Mouse (Mus musculus) heart, postnatal 4 days (tissue): ENCODE measurements at regions not wholly inside any gene's neighbourhood (a gene's known extent, or its start where the extent isn't known, plus 50 kb on each side); places are given as distances from the start of the nearest gene placed in this dataset.

Source experiments
- DNase-seq: peaks from one replicate; pipeline ENCODE4 v3.0.0; 2021

- DNase-seq, result no peak
Measured at GRCm38 (mm10) chr4:137216908-137217497, 60.3 kb upstream of the Wnt4 start.

GRCm38 (mm10) chr4:137214573-137214972 lies 62.7 kb upstream of the Wnt4 start:
- DNase-seq, result peak; percentile 21

GRCm38 (mm10) chr4:137212846-137213245 lies 64.4 kb upstream of the Wnt4 start:
- DNase-seq, result no peak

GRCm38 (mm10) chr4:137212106-137212505 lies 65.2 kb upstream of the Wnt4 start:
- no peak for DNase-seq

GRCm38 (mm10) chr4:137211288-137211687 lies 66.0 kb upstream of the Wnt4 start:
- DNase-seq, result no peak

GRCm38 (mm10) chr4:137210525-137210924 lies 66.8 kb upstream of the Wnt4 start:
- DNase-seq, result no peak

- DNase-seq, result no peak
Measured at GRCm38 (mm10) chr4:137200968-137201367, 76.3 kb upstream of the Wnt4 start.

GRCm38 (mm10) chr4:137200426-137200825 lies 76.9 kb upstream of the Wnt4 start:
- DNase-seq, result no peak

- no peak for DNase-seq
Measured at GRCm38 (mm10) chr4:137196491-137196974, 80.8 kb upstream of the Wnt4 start.

GRCm38 (mm10) chr4:137194106-137194505 lies 83.2 kb upstream of the Wnt4 start:
- no peak for DNase-seq

- no peak for DNase-seq
Measured at GRCm38 (mm10) chr4:137190625-137191024, 86.7 kb upstream of the Wnt4 start.

- no peak for DNase-seq
Measured at GRCm38 (mm10) chr4:137189801-137190200, 87.5 kb upstream of the Wnt4 start.

GRCm38 (mm10) chr4:137189058-137189457 lies 88.2 kb upstream of the Wnt4 start:
- DNase-seq, result no peak

GRCm38 (mm10) chr4:137187592-137187991 lies 89.7 kb upstream of the Wnt4 start:
- DNase-seq, result no peak

GRCm38 (mm10) chr4:137187051-137187450 lies 90.2 kb upstream of the Wnt4 start:
- DNase-seq, result no peak

GRCm38 (mm10) chr4:137185001-137185400 lies 92.3 kb upstream of the Wnt4 start:
- no peak for DNase-seq

- DNase-seq, result peak; percentile 37
Measured at GRCm38 (mm10) chr4:137183181-137183850, 94.0 kb upstream of the Wnt4 start.

GRCm38 (mm10) chr4:137182547-137182946 lies 94.7 kb upstream of the Wnt4 start:
- DNase-seq, result no peak

GRCm38 (mm10) chr4:137181252-137181651 lies 96.0 kb upstream of the Wnt4 start:
- DNase-seq, result no peak

GRCm38 (mm10) chr4:137180083-137180482 lies 97.2 kb upstream of the Wnt4 start:
- no peak for DNase-seq

- peak; percentile 64 for DNase-seq
Measured at GRCm38 (mm10) chr4:137178833-137179232, 98.5 kb upstream of the Wnt4 start.

- no peak for DNase-seq
Measured at GRCm38 (mm10) chr4:137164933-137165332, 112.4 kb upstream of the Wnt4 start.

GRCm38 (mm10) chr4:137164429-137164828 lies 112.9 kb upstream of the Wnt4 start:
- DNase-seq, result peak; percentile 82

- DNase-seq, result no peak
Measured at GRCm38 (mm10) chr4:137163962-137164361, 113.3 kb upstream of the Wnt4 start.
